In the genomic region with DNA sequence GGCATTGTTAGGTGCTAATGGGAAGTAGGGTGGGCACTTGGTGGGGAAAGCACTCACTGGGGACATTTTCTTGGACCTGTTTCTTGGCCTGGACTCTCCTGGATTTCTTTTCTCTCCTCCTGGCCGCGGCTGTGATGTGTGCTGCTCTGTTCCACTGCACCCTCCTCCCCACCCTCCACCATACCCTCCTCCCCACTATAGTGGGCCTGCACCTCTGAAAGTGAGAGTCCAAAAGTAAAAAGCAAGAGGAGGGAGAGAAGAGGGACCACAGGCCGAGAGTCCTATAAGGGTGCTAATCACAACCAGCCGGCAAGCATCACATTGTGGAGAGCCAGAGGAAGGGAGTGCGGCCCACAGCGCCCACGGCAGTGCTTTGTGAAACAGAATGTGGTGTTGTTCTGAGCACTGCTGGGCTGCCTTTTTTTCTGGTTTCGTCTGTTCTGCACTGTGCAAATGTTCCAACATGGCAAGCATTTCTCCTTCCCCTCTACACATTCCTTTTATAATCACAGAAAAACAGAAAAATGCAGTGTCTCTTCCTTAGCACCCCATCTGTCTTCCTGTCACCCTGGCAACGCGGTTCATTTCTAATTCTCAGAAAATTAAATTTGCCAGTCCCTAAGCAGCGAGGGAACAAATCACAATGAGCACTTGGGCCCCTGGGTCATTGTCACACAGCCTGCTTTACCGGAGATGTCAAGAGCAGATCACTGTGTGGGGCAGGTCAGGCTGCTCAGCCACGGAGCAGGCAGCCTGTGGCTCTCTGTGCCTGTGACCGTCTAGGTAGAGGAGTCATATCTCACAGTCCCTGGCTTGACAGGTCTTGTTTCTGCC, we compare ENCODE assay signal across 8 mouse cellular contexts. TPM values are rescaled to one million over a fixed set of nuclear protein-coding genes. Genes with fewer than 3 reads are reported as not detected.
DNase-seq lines count a peak whose midpoint lies in the region; ATAC-seq lines count a peak whose summit lies in the region.

No protein-coding gene starts in this region.

- H3K27me3 ChIP-seq in embryonic facial prominence, embryonic 10.5 days (replicated peaks; ENCODE audit: low read depth, poor library complexity, severe bottlenecking) = no peaks in the 10 kb centered on the region
- H3K27me3 ChIP-seq in forebrain, embryonic 15.5 days = no peaks in the 10 kb centered on the region
- H3K27me3 ChIP-seq in midbrain, embryonic 12.5 days = no peaks in the 10 kb centered on the region

- no peak overlapping the region for H3K4me3 ChIP-seq in embryonic facial prominence, embryonic 10.5 days
- H3K4me3 ChIP-seq in forebrain, embryonic 15.5 days = no peak overlapping the region
- no peak overlapping the region for H3K4me3 ChIP-seq in midbrain, embryonic 12.5 days

- H3K4me2 ChIP-seq in forebrain, embryonic 15.5 days (replicated peaks) = no peak overlapping the region
- H3K4me2 ChIP-seq in midbrain, embryonic 12.5 days (replicated peaks) = no peak overlapping the region

- WGBS in embryonic facial prominence, embryonic 10.5 days = 62% methylated on average over 14 of the region's 14 CpGs
- WGBS in forebrain, embryonic 15.5 days = 37% methylated on average over 14 of the region's 14 CpGs
- 49% methylated on average over 14 of the region's 14 CpGs for WGBS in midbrain, embryonic 12.5 days

- peaks cover 12% of the 10 kb centered on the region; the same call in 1 of the 2 replicates for H3K4me1 ChIP-seq in embryonic facial prominence, embryonic 10.5 days
- peaks cover 19% of the 10 kb centered on the region for H3K4me1 ChIP-seq in forebrain, embryonic 15.5 days
- 0 out of 2 replicates have a peak, but pooled peaks cover 9% of the 10 kb centered on the region for H3K4me1 ChIP-seq in midbrain, embryonic 12.5 days

- peak; percentile 17 for DNase-seq in embryonic facial prominence, embryonic 10.5 days (ENCODE audit: low spot score)
- DNase-seq in layer of hippocampus, adult 9-10 months (ENCODE audit: low spot score) = peak; percentile 61
- DNase-seq in cerebellum, adult 9-10 months = no peak
- DNase-seq in ovary, adult 18-20 months (ENCODE audit: low spot score) = no peak
- DNase-seq in urinary bladder, adult 2 months (ENCODE audit: low spot score) = no peak

- H3K9me3 ChIP-seq in embryonic facial prominence, embryonic 10.5 days = no peaks in the 10 kb centered on the region
- no peaks in the 10 kb centered on the region for H3K9me3 ChIP-seq in forebrain, embryonic 15.5 days
- H3K9me3 ChIP-seq in midbrain, embryonic 12.5 days = no peaks in the 10 kb centered on the region

- H3K36me3 ChIP-seq in embryonic facial prominence, embryonic 10.5 days (replicated peaks) = no peaks in the 10 kb centered on the region
- no peaks in the 10 kb centered on the region for H3K36me3 ChIP-seq in forebrain, embryonic 15.5 days
- no peaks in the 10 kb centered on the region for H3K36me3 ChIP-seq in midbrain, embryonic 12.5 days

- no peak overlapping the region for H3K9ac ChIP-seq in forebrain, embryonic 15.5 days (replicated peaks)
- H3K9ac ChIP-seq in midbrain, embryonic 12.5 days (replicated peaks) = no peak overlapping the region

- ATAC-seq in forebrain, embryonic 15.5 days (replicated peaks) = peak; percentile 78
- no peak for ATAC-seq in midbrain, embryonic 12.5 days (ENCODE audit: low FRiP score, low read depth)
- no peak for ATAC-seq in granulocyte monocyte progenitor cell, adult 5-6 weeks (replicated peaks; ENCODE audit: poor library complexity, severe bottlenecking)

- H3K27ac ChIP-seq in embryonic facial prominence, embryonic 10.5 days (replicated peaks) = 0 out of 2 replicates have a peak overlapping the region, but pooled peaks have one; percentile 7
- peak overlapping the region; percentile 93 for H3K27ac ChIP-seq in forebrain, embryonic 15.5 days (replicated peaks)
- H3K27ac ChIP-seq in midbrain, embryonic 12.5 days (replicated peaks) = peak overlapping the region; percentile 3; the same call in 1 of the 2 replicates

RNA-seq across cellular contexts. Expression of a gene that starts 29.5 kb away (rescaled TPM):
- polyA plus RNA-seq in embryonic facial prominence, embryonic 10.5 days (2016; fragmentation: Nextera tagmentation; extraction: Ambion mirVana) = 0.03 TPM in 1 of 2 replicates, not detected in the other
- polyA plus RNA-seq in forebrain, embryonic 15.5 days (2015; fragmentation: Nextera tagmentation; extraction: Ambion mirVana) = 0.05 and 0.06 TPM in 2 replicates
- 0.04 and 0.05 TPM in 2 replicates for polyA plus RNA-seq in midbrain, embryonic 12.5 days (2016; fragmentation: Nextera tagmentation; extraction: Ambion mirVana)
- not detected in 2 replicates for total RNA-seq in granulocyte monocyte progenitor cell, adult 5-6 weeks (2014; fragmentation: Nextera tagmentation)
- total RNA-seq in granulocyte monocyte progenitor cell, adult 5-6 weeks (2017) = not detected in 2 replicates
- 74.4 and 93.5 TPM in 2 replicates for polyA plus RNA-seq in urinary bladder, adult 2 months (2012; rRNA removed)

RNA-seq across cellular contexts. Expression of a gene that starts 43.9 kb away (rescaled TPM):
- polyA plus RNA-seq in embryonic facial prominence, embryonic 10.5 days (2016; fragmentation: Nextera tagmentation; extraction: Ambion mirVana) = not detected in 2 replicates
- 0.04 TPM in 1 of 2 replicates, not detected in the other for polyA plus RNA-seq in forebrain, embryonic 15.5 days (2015; fragmentation: Nextera tagmentation; extraction: Ambion mirVana)
- 0.05 and 0.11 TPM in 2 replicates for polyA plus RNA-seq in midbrain, embryonic 12.5 days (2016; fragmentation: Nextera tagmentation; extraction: Ambion mirVana)
- 0.23 TPM in 1 of 2 replicates, not detected in the other for total RNA-seq in granulocyte monocyte progenitor cell, adult 5-6 weeks (2014; fragmentation: Nextera tagmentation)
- total RNA-seq in granulocyte monocyte progenitor cell, adult 5-6 weeks (2017) = 0.09 TPM in 1 of 2 replicates, not detected in the other
- polyA plus RNA-seq in urinary bladder, adult 2 months (2012; rRNA removed) = 55.7 and 73.2 TPM in 2 replicates

RNA-seq across cellular contexts. Expression of a gene that starts 52.8 kb away (rescaled TPM):
- 103 and 104 TPM in 2 replicates for polyA plus RNA-seq in embryonic facial prominence, embryonic 10.5 days (2016; fragmentation: Nextera tagmentation; extraction: Ambion mirVana)
- polyA plus RNA-seq in forebrain, embryonic 15.5 days (2015; fragmentation: Nextera tagmentation; extraction: Ambion mirVana) = 111 and 112 TPM in 2 replicates
- 116 and 121 TPM in 2 replicates for polyA plus RNA-seq in midbrain, embryonic 12.5 days (2016; fragmentation: Nextera tagmentation; extraction: Ambion mirVana)
- total RNA-seq in granulocyte monocyte progenitor cell, adult 5-6 weeks (2014; fragmentation: Nextera tagmentation) = 38.3 and 42.5 TPM in 2 replicates
- 31.9 and 44.6 TPM in 2 replicates for total RNA-seq in granulocyte monocyte progenitor cell, adult 5-6 weeks (2017)
- 39.2 and 42.1 TPM in 2 replicates for polyA plus RNA-seq in urinary bladder, adult 2 months (2012; rRNA removed)

RNA-seq across cellular contexts. Expression of a gene that starts 55.2 kb away (rescaled TPM):
- 16.6 and 17.3 TPM in 2 replicates for polyA plus RNA-seq in embryonic facial prominence, embryonic 10.5 days (2016; fragmentation: Nextera tagmentation; extraction: Ambion mirVana)
- polyA plus RNA-seq in forebrain, embryonic 15.5 days (2015; fragmentation: Nextera tagmentation; extraction: Ambion mirVana) = 15.3 and 15.8 TPM in 2 replicates
- polyA plus RNA-seq in midbrain, embryonic 12.5 days (2016; fragmentation: Nextera tagmentation; extraction: Ambion mirVana) = 16.4 and 18.1 TPM in 2 replicates
- 2.9 and 10.3 TPM in 2 replicates for total RNA-seq in granulocyte monocyte progenitor cell, adult 5-6 weeks (2014; fragmentation: Nextera tagmentation)
- total RNA-seq in granulocyte monocyte progenitor cell, adult 5-6 weeks (2017) = 12.4 and 21.8 TPM in 2 replicates
- 4.6 and 7.2 TPM in 2 replicates for polyA plus RNA-seq in urinary bladder, adult 2 months (2012; rRNA removed)

Comparison
In these comparisons a context has a peak if more than half of its experiments do, and no peak if none do; other contexts are left out.
1. DNase-seq: peak in embryonic facial prominence, embryonic 10.5 days (single experiment) and layer of hippocampus, adult 9-10 months (single experiment); none in cerebellum, adult 9-10 months (single experiment), ovary, adult 18-20 months (single experiment) and urinary bladder, adult 2 months (single experiment).
2. H3K27ac ChIP-seq: peak in every context shown above with its lines; median percentile 93 in forebrain, embryonic 15.5 days; 7 in embryonic facial prominence, embryonic 10.5 days; 3 in midbrain, embryonic 12.5 days.
3. RNA of a gene that starts 29.5 kb away (polyA plus RNA-seq): 74.4 to 93.5 TPM in urinary bladder, adult 2 months; 0.04 to 0.05 TPM in midbrain, embryonic 12.5 days, 0.05 to 0.06 TPM in forebrain, embryonic 15.5 days and 0.03 TPM in embryonic facial prominence, embryonic 10.5 days; every median in the first group is over 10 times any median in the second.
4. RNA of a gene that starts 43.9 kb away (polyA plus RNA-seq): 55.7 to 73.2 TPM in urinary bladder, adult 2 months; 0.05 to 0.11 TPM in midbrain, embryonic 12.5 days, 0.04 TPM in forebrain, embryonic 15.5 days and not detected in embryonic facial prominence, embryonic 10.5 days; every median in the first group is over 10 times any median in the second.